Mouse (Mus musculus): ENCODE results near the gene Lrrc7. TPM values are rescaled to one million over a fixed set of nuclear protein-coding genes. Genes with fewer than 3 reads are reported as not detected.

Lrrc7 gene
- total and polyA plus RNA-seq, 3 experiments: 0.07 TPM; not detected in 2

DNA sequence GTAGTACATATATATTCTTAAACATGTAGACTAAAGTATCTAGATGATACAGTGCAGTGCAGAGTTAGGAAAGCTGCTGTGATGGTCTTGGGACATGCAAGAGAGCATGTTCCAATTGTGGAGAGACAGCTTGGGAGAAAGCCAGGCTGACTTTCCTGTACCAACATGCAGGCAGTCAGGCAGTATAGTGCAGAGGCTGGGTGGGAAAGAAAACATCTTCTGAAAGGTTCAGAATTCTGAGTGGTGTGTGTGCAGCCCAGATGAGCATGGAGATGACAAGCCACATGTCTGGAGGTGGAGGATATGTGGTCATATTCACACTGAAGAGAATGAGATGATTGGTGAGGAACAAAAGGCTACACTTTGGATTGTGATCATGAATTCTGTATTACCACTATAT, 254.6 kb downstream of the Lrrc7 start:
- Histone ChIP-seq H3K79me2 (replicated peaks; ENCODE audit: control insufficient read depth, extremely low read depth, insufficient read depth, poor library complexity, severe bottlenecking) (no peaks in the 10 kb centered on the region), H3K9ac (ENCODE audit: insufficient read depth, low read depth) (no peak overlapping the region), H3K9me3 (replicated peaks; ENCODE audit: low read length) (no peaks in the 10 kb centered on the region), H3K36me3 (replicated peaks in 1 of 2; ENCODE audit: control insufficient read depth in 1 of 2, insufficient read depth in 1 of 2, low read length in 1 of 2) (no peaks in the 10 kb centered on the region), H3K4me3 (replicated peaks in 1 of 3; ENCODE audit: low read depth in 2 of 3, low read length in 2 of 3, poor library complexity in 1 of 3) (no peak overlapping the region), H3K4me1 (ENCODE audit: control insufficient read depth in 1 of 2, insufficient read depth in 2 of 2) (no peaks in the 10 kb centered on the region), H3K27ac (ENCODE audit: insufficient read depth, low read depth) (no peak overlapping the region), H3K27me3 (replicated peaks) (no peaks in the 10 kb centered on the region), H3K4me2 (ENCODE audit: insufficient read depth, low read depth, poor library complexity, severe bottlenecking) (no peak overlapping the region)
- dilution Hi-C loops (cut with MboI; ENCODE audit: extremely low pct_ligation_motif_present, extremely low pct_unique_long_range_greater_than_20kb, low sequenced_read_pairs) (no loop called here), in situ Hi-C loops (cut with MboI; ENCODE audit: low pct_ligation_motif_present, low pct_unique_long_range_greater_than_20kb, low sequenced_read_pairs) (no loop called here)
- TF ChIP-seq CHD1 (IDR thresholded peaks at IDR 0.05; ENCODE audit: low read depth, low read length) (no peak), SMC3 (IDR thresholded peaks at IDR 0.05; ENCODE audit: low read depth, low read length) (no peak), NELFE (IDR thresholded peaks at IDR 0.05; ENCODE audit: low read depth, low read length) (no peak), ETS1 (conservative IDR thresholded peaks at IDR 0.05; ENCODE audit: low read depth, low read length) (no peak), E2F4 (IDR thresholded peaks at IDR 0.05; ENCODE audit: insufficient replicate concordance, low read depth, low read length) (no peak), JUN (IDR thresholded peaks at IDR 0.05; ENCODE audit: insufficient read depth, low read depth, low read length) (no peak), HCFC1 (IDR thresholded peaks at IDR 0.05; ENCODE audit: low read depth, low read length) (no peak), USF1 (IDR thresholded peaks at IDR 0.05; ENCODE audit: low read depth, low read length) (no peak), BHLHE40 (IDR thresholded peaks at IDR 0.05; ENCODE audit: low read depth, low read length) (no peak), PAX5 (IDR thresholded peaks at IDR 0.05; ENCODE audit: low read length) (no peak), POLR2AphosphoS2 (IDR thresholded peaks at IDR 0.05; ENCODE audit: low read depth, low read length) (no peak), MXI1 (IDR thresholded peaks at IDR 0.05; ENCODE audit: low read depth, low read length) (no peak), RAD21 (IDR thresholded peaks at IDR 0.05; ENCODE audit: low read depth, low read length) (no peak), CTCF (conservative IDR thresholded peaks at IDR 0.05 in 1 of 2, IDR thresholded peaks at IDR 0.05 in 1 of 2; ENCODE audit: low read depth in 2 of 2, low read length in 2 of 2) (no peak), NRF1 (IDR thresholded peaks at IDR 0.05; ENCODE audit: low read depth, low read length) (no peak)
- DNase-seq (ENCODE audit: extremely low read depth): no peak

DNA sequence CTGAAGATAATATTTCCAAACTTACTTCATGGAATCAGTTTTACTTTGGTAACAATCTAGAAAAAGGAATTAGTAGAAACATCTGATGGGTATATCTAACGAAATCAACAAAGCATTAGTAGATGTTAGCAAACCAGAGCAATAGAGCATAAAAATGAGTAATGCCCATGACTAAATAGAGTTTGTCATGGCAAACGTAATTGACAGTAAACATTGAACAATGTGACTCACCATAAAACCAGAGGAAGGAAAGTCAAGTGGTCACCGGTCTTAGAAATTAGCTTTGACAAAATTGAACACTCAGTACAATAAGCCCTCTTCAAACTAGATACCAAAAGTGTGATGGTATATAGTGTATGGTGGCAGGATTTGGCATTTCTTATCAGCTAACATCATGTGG, 263.3 kb downstream of the Lrrc7 start:
- in situ Hi-C loops (cut with MboI; ENCODE audit: low pct_ligation_motif_present, low pct_unique_long_range_greater_than_20kb, low sequenced_read_pairs) (no loop called here), dilution Hi-C loops (cut with MboI; ENCODE audit: extremely low pct_ligation_motif_present, extremely low pct_unique_long_range_greater_than_20kb, low sequenced_read_pairs) (no loop called here)
- Histone ChIP-seq H3K79me2 (replicated peaks; ENCODE audit: control insufficient read depth, extremely low read depth, insufficient read depth, poor library complexity, severe bottlenecking) (no peaks in the 10 kb centered on the region), H3K9me3 (replicated peaks; ENCODE audit: low read length) (no peaks in the 10 kb centered on the region), H3K4me3 (replicated peaks in 1 of 3; ENCODE audit: low read depth in 2 of 3, low read length in 2 of 3, poor library complexity in 1 of 3) (no peak overlapping the region), H3K36me3 (replicated peaks in 1 of 2; ENCODE audit: control insufficient read depth in 1 of 2, insufficient read depth in 1 of 2, low read length in 1 of 2) (no peaks in the 10 kb centered on the region), H3K4me1 (ENCODE audit: control insufficient read depth in 1 of 2, insufficient read depth in 2 of 2) (no peaks in the 10 kb centered on the region), H3K9ac (ENCODE audit: insufficient read depth, low read depth) (no peak overlapping the region), H3K27ac (ENCODE audit: insufficient read depth, low read depth) (no peak overlapping the region), H3K27me3 (replicated peaks) (no peaks in the 10 kb centered on the region), H3K4me2 (ENCODE audit: insufficient read depth, low read depth, poor library complexity, severe bottlenecking) (no peak overlapping the region)
- TF ChIP-seq SIN3A (IDR thresholded peaks at IDR 0.05; ENCODE audit: low read length) (no peak), CHD2 (IDR thresholded peaks at IDR 0.05; ENCODE audit: low read length) (no peak), POLR2A (IDR thresholded peaks at IDR 0.05; ENCODE audit: low read depth, low read length) (no peak), KAT2A (IDR thresholded peaks at IDR 0.05; ENCODE audit: insufficient replicate concordance, low read length) (no peak), USF1 (IDR thresholded peaks at IDR 0.05; ENCODE audit: low read depth, low read length) (no peak), NRF1 (IDR thresholded peaks at IDR 0.05; ENCODE audit: low read depth, low read length) (no peak), CHD1 (IDR thresholded peaks at IDR 0.05; ENCODE audit: low read depth, low read length) (no peak), MYC (IDR thresholded peaks at IDR 0.05; ENCODE audit: low read depth, low read length) (no peak), ZNF384 (IDR thresholded peaks at IDR 0.05; ENCODE audit: low read depth, low read length) (no peak), USF2 (conservative IDR thresholded peaks at IDR 0.05; ENCODE audit: low read depth, low read length) (no peak), ETS1 (conservative IDR thresholded peaks at IDR 0.05; ENCODE audit: low read depth, low read length) (no peak), TBP (conservative IDR thresholded peaks at IDR 0.05; ENCODE audit: low read depth, low read length) (no peak), UBTF (IDR thresholded peaks at IDR 0.05; ENCODE audit: low read depth, low read length) (no peak), MAFK (IDR thresholded peaks at IDR 0.05; ENCODE audit: insufficient replicate concordance, low read length) (no peak), MXI1 (IDR thresholded peaks at IDR 0.05; ENCODE audit: low read depth, low read length) (no peak), TCF12 (IDR thresholded peaks at IDR 0.05; ENCODE audit: low read depth, low read length) (no peak), ELF1 (IDR thresholded peaks at IDR 0.05; ENCODE audit: low read depth, low read length) (no peak), E2F4 (IDR thresholded peaks at IDR 0.05; ENCODE audit: insufficient replicate concordance, low read depth, low read length) (no peak)
- no peak for DNase-seq (ENCODE audit: extremely low read depth)

Data from CH12.LX (cell line).